Mouse (Mus musculus) liver, adult 2 months (tissue): ENCODE measurements around the gene B3galnt1.

Experiments
- CTCF ChIP-seq: fragments of 200-500 bp; IDR thresholded peaks from 2 replicates; pipeline ENCODE4 v1.5.1; 2011; ENCODE audit warnings: low read depth, low read length, control low read depth
- POLR2A ChIP-seq: fragments of 200-500 bp; IDR thresholded peaks from 2 replicates; pipeline ENCODE4 v1.6.1; 2011; ENCODE audit warnings: low read length, control low read depth; ENCODE audit not compliant: insufficient read depth; ENCODE audit errors: extremely low read depth

DNA sequence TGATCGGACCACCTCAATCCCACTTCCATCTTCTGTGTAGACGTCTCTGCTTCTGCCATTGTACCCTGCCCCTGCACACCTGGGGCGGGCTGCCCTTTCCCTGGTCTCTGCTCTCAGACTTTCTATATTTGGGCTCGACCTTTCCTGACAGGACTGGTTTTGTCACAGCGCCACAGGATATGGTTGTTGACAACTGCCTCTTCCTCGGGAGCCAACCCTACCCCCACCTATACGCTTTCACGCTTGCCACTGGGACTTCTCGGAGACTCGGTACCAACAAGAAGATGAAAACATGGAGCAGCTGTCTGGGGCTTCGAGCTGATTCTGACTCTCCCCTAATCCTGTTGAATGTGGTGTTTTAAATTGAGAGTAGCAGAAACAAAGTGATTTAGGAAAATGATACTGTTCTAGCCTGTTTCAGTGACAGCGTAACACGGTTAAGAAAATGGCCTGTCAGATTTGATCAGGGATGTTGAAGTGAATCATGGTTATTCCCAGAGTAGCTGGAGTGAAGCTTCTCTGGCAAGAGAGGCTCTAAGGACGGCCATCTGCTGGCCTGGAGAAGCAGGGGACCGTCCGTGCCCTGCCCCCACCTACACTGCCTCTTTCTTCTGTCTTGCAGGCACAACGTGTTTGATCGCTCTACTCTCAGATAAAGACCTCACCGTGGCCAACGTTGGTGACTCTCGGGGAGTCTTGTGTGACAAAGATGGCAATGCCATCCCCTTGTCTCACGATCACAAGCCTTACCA is 49.9 kb downstream of the B3galnt1 start:
- TF ChIP-seq POLR2A (no peak), CTCF (no peak)
